Mouse (Mus musculus) gonadal fat pad, adult 2 months (tissue): ENCODE measurements around the gene Elof1. TPM values are rescaled to one million over a fixed set of nuclear protein-coding genes. Genes with fewer than 3 reads are reported as not detected.
"Not testable (repeated sequence)": the region's sequence is repeated elsewhere in the genome, so short reads cannot be mapped to it uniquely, and the experiment has no call there.

Experiments
- DNase-seq: peaks from one replicate; pipeline ENCODE4 v3.0.0-alpha.2; 2012; ENCODE audit warnings: low read depth
- polyA plus RNA-seq: library from polyadenylated mRNA; depleted of rRNA; stranded (reverse); fragments of >200 nt; gene quantifications from 2 replicates; pipeline ENCODE4 v1.2.3, GENCODE M21; 2012; rRNA removed

The Elof1 gene
- 145 and 171 TPM in 2 replicates for polyA plus RNA-seq

GRCm38 (mm10) chr9:22116740-22117426 is at the start of gene Elof1:
Gene Elof1 (minus strand): TSS chr9:22117172.
- no peak for DNase-seq

GRCm38 (mm10) chr9:22166686-22167085 is 49.7 kb upstream of the Elof1 start:
- DNase-seq: no peak

GRCm38 (mm10) chr9:22165964-22166363 is 49.0 kb upstream of the Elof1 start:
- DNase-seq: no peak

- no peak for DNase-seq
Measured at GRCm38 (mm10) chr9:22164711-22165668, 48.0 kb upstream of the Elof1 start.

- no peak for DNase-seq
Measured at GRCm38 (mm10) chr9:22162912-22163311, 45.9 kb upstream of the Elof1 start.

GRCm38 (mm10) chr9:22162305-22162704 is 45.3 kb upstream of the Elof1 start:
- DNase-seq: no peak

GRCm38 (mm10) chr9:22161299-22161698 is 44.3 kb upstream of the Elof1 start:
- no peak for DNase-seq

GRCm38 (mm10) chr9:22157516-22158265 is 40.7 kb upstream of the Elof1 start:
- DNase-seq: no peak

- DNase-seq: no peak
Measured at GRCm38 (mm10) chr9:22156497-22157245, 39.7 kb upstream of the Elof1 start, which contains the start of gene Pigyl. Gene Pigyl (plus strand): TSS chr9:22156846.

GRCm38 (mm10) chr9:22155614-22156013 is 38.6 kb upstream of the Elof1 start:
- no peak for DNase-seq

- DNase-seq: no peak
Measured at GRCm38 (mm10) chr9:22153810-22154209, 36.8 kb upstream of the Elof1 start.

GRCm38 (mm10) chr9:22150946-22151345 is 34.0 kb upstream of the Elof1 start:
- no peak for DNase-seq

- not testable (repeated sequence) for DNase-seq
Measured at GRCm38 (mm10) chr9:22150249-22150693, 33.3 kb upstream of the Elof1 start.

- no peak for DNase-seq
Measured at GRCm38 (mm10) chr9:22149426-22150248, 32.7 kb upstream of the Elof1 start.

- DNase-seq: no peak
Measured at GRCm38 (mm10) chr9:22144304-22144965, 27.5 kb upstream of the Elof1 start.

- no peak for DNase-seq
Measured at GRCm38 (mm10) chr9:22143108-22144037, 26.4 kb upstream of the Elof1 start.

- no peak for DNase-seq
Measured at GRCm38 (mm10) chr9:22139746-22140145, 22.8 kb upstream of the Elof1 start.

GRCm38 (mm10) chr9:22138480-22138879 is 21.5 kb upstream of the Elof1 start:
- no peak for DNase-seq
